Mouse (Mus musculus) embryonic facial prominence, embryonic 10.5 days (tissue): ENCODE measurements around the gene Dnph1. TPM values are rescaled to one million over a fixed set of nuclear protein-coding genes. Genes with fewer than 3 reads are reported as not detected.

Experiments used
- DNase-seq: peaks from one replicate; pipeline ENCODE4 v3.0.0-alpha.2; 2017; ENCODE audit warnings: low spot score
- H3K27ac ChIP-seq: fragments of 300-500 bp; sonication (generic); replicated peaks from 2 replicates; pipeline ENCODE4 v1.5.1; 2016; ENCODE audit warnings: mild to moderate bottlenecking
- H3K27me3 ChIP-seq: fragments of 300-500 bp; sonication (generic); replicated peaks from 2 replicates; pipeline ENCODE4 v1.6.1; 2016; ENCODE audit warnings: low read depth, mild to moderate bottlenecking; ENCODE audit not compliant: poor library complexity, severe bottlenecking
- H3K36me3 ChIP-seq: fragments of 300-500 bp; sonication (generic); replicated peaks from 2 replicates; pipeline ENCODE4 v1.6.1; 2016; ENCODE audit warnings: mild to moderate bottlenecking, moderate library complexity
- H3K4me1 ChIP-seq: fragments of 300-500 bp; sonication (generic); 2 replicates; pipeline ENCODE4 v1.6.1; 2016
- H3K4me3 ChIP-seq: fragments of 300-500 bp; sonication (generic); 2 replicates; pipeline ENCODE4 v1.5.1; 2016; ENCODE audit warnings: mild to moderate bottlenecking, moderate library complexity
- H3K9me3 ChIP-seq: fragments of 300-500 bp; sonication (generic); 2 replicates; pipeline ENCODE4 v1.6.1; 2016; ENCODE audit warnings: mild to moderate bottlenecking
- WGBS: fragments of 180-500 bp; shearing (Covaris S2); methylation state at CpG from one replicate; pipeline ENCODE4 v1.1.7; 2016; 5-methylcytosine and 5-hydroxymethylcytosine counted together
- polyA plus RNA-seq: library from polyadenylated mRNA; unstranded; fragments of >200 nt; fragmentation: Nextera tagmentation; extraction: Ambion mirVana; gene quantifications from 2 replicates; pipeline ENCODE4 v1.2.1, GENCODE M21; 2016

Dnph1 gene
- polyA plus RNA-seq, result 79.9 and 81.6 TPM in 2 replicates

DNA sequence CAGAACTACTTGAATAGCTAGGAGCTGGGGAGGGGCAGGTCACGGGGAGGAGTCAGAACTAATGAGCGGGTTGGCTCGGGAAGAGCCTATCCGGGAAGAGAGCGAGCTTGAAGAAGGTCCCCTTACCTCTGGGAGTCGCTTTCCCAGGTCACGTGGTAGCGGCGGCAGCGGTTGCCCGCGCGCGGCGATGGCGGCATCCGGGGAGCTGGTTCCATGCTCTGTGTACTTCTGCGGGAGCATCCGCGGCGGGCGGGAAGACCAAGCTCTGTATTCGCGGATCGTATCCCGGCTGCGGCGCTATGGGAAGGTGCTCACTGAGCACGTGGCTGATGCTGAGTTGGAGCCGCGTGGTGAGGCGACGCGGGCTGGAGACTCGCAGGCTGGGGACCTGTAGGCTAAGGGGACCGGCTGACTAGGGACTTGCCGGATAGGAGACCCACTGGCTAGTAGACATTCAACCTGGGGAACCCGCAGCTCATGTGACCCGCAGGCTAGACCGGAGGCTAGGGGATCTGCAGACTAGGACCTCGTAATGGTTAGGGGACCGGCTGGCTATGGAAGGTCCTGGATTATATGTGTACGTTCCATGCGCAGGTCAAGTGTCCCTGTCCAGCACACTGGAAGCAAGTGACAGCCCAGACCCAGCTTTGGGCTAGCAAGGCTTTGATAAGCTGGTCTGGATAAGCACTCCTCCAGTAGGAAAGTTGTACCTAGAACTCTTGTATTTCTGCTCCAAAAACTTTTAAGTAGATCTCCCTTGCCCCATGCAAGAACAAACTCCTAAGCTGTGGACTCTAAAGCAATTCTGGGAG is at the start of gene Dnph1:
TSS of gene Dnph1 (plus strand) at position 89 of the 812 bp plus-strand sequence.
- peaks cover 19% of the 10 kb centered on the region for H3K4me1 ChIP-seq
- peaks cover 32% of the 10 kb centered on the region for H3K27me3 ChIP-seq
- peak; percentile 92 for DNase-seq
- peak within 1 kb of the TSS; percentile 76 for H3K4me3 ChIP-seq
- H3K36me3 ChIP-seq, result peaks cover 38% of the 10 kb centered on the region
- under 1% methylated on average over 44 of the region's 44 CpGs for WGBS
- H3K9me3 ChIP-seq, result no peaks in the 10 kb centered on the region
- peak within 1 kb of the TSS; percentile 88 for H3K27ac ChIP-seq

DNA sequence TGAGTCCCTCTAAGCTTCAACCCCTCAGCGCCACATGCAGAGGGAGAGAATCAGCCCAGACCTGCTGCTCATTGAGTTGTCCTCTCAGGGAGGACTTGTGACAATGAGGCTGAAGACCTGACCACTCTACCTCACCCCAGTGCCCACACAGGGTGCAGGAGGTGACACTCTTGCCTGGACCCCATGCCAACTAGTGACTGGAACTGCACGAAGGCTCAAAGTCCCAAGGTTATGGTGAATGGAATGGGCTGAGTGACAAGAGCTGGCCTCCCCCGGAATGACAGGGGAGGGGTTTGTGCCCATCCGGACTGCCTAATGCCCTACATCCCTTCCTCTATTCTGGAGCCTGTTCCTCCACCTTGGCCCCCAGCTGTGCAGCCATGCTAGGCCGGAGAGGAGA is 43.8 kb upstream of the Dnph1 start:
- no peak overlapping the region for H3K27ac ChIP-seq
- H3K4me3 ChIP-seq, result no peak overlapping the region
- no peaks in the 10 kb centered on the region for H3K36me3 ChIP-seq
- no peak for DNase-seq
- H3K4me1 ChIP-seq, result peaks cover 45% of the 10 kb centered on the region
- 26% methylated on average over 5 of the region's 5 CpGs for WGBS
- H3K9me3 ChIP-seq, result no peaks in the 10 kb centered on the region
- H3K27me3 ChIP-seq, result peaks cover 76% of the 10 kb centered on the region

DNA sequence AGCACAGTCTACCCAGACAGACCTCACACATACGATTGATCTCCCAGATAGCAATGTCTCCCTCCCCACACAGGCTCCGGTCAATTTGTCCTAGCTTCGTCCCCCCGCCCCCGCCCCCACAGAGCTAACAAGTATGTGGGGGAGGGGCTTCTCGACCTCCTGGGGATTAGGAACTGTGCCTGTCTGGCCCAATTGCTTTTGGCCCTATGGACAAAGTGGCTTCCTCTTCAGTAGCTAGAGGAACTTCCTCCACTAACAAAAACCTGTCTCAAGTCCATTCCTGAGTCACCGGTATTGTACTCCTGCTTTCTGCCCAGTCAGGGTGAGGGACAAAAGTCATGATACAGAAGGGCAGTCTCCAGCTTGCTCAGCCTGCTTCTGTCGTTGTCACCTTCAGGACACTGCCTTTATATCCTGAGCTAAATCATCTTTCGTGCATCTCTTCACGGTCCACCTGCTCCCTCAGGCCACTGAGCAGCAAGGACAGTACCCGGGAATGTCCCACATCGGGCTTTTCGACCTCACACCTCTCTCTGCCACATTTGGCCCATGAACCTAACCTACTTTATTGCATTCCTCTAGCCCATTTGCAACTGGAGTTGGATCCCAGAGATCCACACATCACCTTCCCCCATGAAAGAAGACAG is 43.1 kb upstream of the Dnph1 start:
- 5% methylated on average over 13 of the region's 13 CpGs for WGBS
- 0 out of 2 replicates have a peak overlapping the region, but pooled peaks have one; percentile 35 for H3K27ac ChIP-seq
- no peak for DNase-seq
- peak overlapping the region; percentile 61 for H3K4me3 ChIP-seq
- no peaks in the 10 kb centered on the region for H3K9me3 ChIP-seq
- peaks cover 47% of the 10 kb centered on the region for H3K4me1 ChIP-seq
- peaks cover 76% of the 10 kb centered on the region for H3K27me3 ChIP-seq
- H3K36me3 ChIP-seq, result no peaks in the 10 kb centered on the region

DNA sequence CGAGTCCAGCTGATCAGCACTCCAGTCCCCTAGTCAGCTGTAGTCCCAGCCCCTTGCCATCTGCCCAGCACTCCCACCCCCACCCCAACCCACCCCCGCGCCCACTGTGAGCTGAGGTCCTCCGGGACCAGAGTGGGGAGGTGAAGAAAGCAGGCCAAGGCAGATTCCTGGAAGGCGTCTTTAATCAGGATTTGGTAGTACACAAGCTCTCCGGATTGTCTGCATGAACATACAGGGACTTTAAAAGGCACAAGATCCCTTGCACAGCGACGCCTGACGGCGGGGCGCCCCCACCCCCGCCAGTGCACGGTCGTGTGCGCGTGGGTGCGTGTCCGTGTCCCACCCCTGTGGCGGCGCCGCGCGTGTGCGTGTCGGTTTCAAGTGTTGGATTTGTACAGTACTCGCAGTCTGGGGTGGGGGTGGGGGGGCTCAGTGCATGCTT is 42.5 kb upstream of the Dnph1 start:
- 2% methylated on average over 26 of the region's 26 CpGs for WGBS
- Histone ChIP-seq H3K27me3 (peaks cover 82% of the 10 kb centered on the region), H3K4me3 (peak overlapping the region; percentile 61), H3K9me3 (no peaks in the 10 kb centered on the region), H3K36me3 (no peaks in the 10 kb centered on the region), H3K4me1 (peaks cover 52% of the 10 kb centered on the region), H3K27ac (peak overlapping the region; percentile 35; the same call in 1 of the 2 replicates)
- DNase-seq, result peak; percentile 37

DNA sequence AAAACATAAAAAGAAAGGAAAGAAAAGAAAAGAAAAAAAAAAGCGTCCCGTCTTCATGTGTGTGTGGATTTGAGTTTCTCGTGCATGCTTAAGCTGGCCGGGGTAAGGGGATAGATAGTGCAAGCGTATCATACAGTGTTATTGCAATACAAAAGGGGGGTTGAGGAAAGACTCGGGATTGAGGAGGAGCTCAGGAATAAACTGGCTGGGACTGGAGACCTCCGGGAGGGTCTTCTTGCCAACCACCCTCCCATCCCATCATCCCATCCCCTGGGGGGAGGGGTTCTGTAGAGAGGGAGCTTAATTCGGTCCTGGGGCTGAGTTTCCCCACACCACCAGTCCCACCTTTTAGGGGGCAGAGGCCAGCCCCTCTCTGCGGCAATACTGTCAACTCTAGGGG is 42.0 kb upstream of the Dnph1 start:
- Histone ChIP-seq H3K4me1 (peaks cover 52% of the 10 kb centered on the region), H3K36me3 (no peaks in the 10 kb centered on the region), H3K27me3 (peaks cover 87% of the 10 kb centered on the region), H3K9me3 (no peaks in the 10 kb centered on the region), H3K27ac (peak overlapping the region; percentile 62; the same call in 1 of the 2 replicates), H3K4me3 (peak overlapping the region; percentile 61)
- 3% methylated on average over 9 of the region's 9 CpGs for WGBS
- peak; percentile 37 for DNase-seq

DNA sequence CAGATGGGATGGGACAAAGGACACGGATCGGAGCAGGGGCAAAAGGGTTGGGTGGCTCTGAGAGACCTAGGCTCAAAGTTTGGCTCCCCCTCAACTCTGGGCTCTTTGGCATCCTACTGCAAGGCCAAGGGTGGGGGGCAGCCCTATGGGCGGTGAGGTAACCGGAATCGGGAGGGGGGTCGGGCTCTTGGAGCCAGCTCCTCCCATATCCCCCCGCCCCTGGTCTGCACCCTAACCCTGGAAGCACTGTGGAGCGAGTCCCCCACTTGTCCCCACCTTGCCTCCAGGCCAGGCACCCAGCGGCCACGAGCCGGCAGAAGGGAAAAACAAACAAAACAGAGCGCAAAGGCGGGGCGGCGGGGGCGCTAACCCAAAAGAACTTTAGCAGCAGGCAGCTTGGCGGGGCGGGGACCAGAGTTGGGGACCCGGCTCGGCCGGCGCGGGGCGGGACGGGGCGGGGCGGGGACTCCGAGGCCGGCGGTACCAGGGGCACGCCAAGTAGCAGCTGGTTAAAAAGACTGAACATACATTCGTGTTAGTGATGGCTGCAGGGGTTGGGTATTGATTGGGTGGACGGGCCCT is 41.3 kb upstream of the Dnph1 start:
- 1% methylated on average over 33 of the region's 33 CpGs for WGBS
- Histone ChIP-seq H3K36me3 (no peaks in the 10 kb centered on the region), H3K27ac (peak overlapping the region; percentile 62; the same call in 1 of the 2 replicates), H3K4me1 (peaks cover 54% of the 10 kb centered on the region), H3K27me3 (peaks cover 94% of the 10 kb centered on the region), H3K4me3 (peak overlapping the region; percentile 61), H3K9me3 (no peaks in the 10 kb centered on the region)
- peak; percentile 66 for DNase-seq

DNA sequence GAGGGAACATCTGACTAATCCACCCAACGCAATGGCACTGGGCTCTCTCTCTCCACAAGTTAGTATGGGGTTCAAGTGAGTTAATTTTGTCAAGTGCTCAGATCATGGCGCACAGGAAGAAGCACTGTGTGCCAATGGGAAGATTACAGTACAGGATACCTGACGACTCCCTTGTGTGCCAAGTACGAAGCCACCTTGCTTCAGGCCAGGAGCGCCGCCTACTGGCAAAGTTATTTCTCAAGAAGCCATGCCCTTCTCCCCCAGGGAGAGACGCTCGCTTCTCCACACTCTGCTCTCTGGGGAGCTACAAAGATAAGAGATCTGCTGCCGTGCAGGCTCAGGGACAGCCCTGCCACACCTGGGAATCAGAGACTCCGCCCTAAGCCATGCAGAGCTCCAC is 38.7 kb upstream of the Dnph1 start:
- Histone ChIP-seq H3K27me3 (peaks cover 98% of the 10 kb centered on the region), H3K9me3 (no peaks in the 10 kb centered on the region), H3K36me3 (no peaks in the 10 kb centered on the region), H3K4me1 (peaks cover 63% of the 10 kb centered on the region), H3K4me3 (no peak overlapping the region), H3K27ac (no peak overlapping the region)
- WGBS, result 17% methylated on average over 10 of the region's 10 CpGs
- peak; percentile 48 for DNase-seq

DNA sequence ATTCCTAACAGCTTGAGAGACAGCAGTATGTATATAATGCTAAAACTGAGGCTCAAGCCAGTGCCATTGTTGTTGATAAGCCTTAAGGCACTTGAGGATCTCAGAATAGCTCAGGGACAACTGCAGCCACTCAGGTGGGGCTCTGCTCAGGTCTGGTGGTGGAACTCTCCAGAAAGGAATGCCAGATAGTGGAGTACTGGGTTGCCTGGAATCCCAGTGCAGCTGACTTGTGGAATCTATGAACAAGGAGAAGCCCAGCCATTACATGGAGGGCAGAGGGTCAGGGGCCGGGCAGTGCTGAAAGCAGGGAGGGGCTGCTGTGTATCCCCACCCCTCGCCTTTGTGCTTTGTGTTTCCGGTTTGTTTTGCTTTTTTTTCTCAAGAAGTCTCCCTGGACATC is 38.1 kb upstream of the Dnph1 start:
- H3K9me3 ChIP-seq, result no peaks in the 10 kb centered on the region
- no peaks in the 10 kb centered on the region for H3K36me3 ChIP-seq
- H3K4me1 ChIP-seq, result peaks cover 57% of the 10 kb centered on the region
- H3K27me3 ChIP-seq, result peaks cover 98% of the 10 kb centered on the region
- H3K4me3 ChIP-seq, result no peak overlapping the region
- H3K27ac ChIP-seq, result no peak overlapping the region
- WGBS, result 25% methylated on average over 3 of the region's 3 CpGs
- no peak for DNase-seq

DNA sequence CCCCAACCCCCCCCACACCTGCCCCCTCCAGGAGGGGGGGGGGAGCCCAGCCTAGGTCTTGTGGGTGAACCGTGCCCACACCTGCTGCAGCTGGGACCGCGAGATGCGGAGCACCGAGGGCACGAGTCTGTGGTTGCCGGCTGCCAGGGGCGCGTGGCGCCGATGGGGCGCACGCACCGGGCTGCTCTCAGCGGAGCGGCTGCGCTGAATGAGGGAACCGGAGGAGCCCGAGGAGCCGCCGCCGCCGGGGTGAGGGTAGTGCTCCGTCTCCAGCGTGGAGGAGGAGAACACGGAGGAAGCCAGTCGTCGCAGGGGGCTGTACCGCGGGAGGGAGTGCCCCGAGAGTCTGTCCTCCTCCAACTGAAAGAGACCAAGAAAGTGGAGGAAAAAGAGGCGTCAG is 35.8 kb upstream of the Dnph1 start:
- peaks cover 34% of the 10 kb centered on the region for H3K4me1 ChIP-seq
- H3K27me3 ChIP-seq, result peaks cover 80% of the 10 kb centered on the region
- no peaks in the 10 kb centered on the region for H3K36me3 ChIP-seq
- under 1% methylated on average over 32 of the region's 32 CpGs for WGBS
- DNase-seq, result peak; percentile 45
- H3K4me3 ChIP-seq, result peak overlapping the region; percentile 53
- H3K9me3 ChIP-seq, result no peaks in the 10 kb centered on the region
- no peak overlapping the region for H3K27ac ChIP-seq

DNA sequence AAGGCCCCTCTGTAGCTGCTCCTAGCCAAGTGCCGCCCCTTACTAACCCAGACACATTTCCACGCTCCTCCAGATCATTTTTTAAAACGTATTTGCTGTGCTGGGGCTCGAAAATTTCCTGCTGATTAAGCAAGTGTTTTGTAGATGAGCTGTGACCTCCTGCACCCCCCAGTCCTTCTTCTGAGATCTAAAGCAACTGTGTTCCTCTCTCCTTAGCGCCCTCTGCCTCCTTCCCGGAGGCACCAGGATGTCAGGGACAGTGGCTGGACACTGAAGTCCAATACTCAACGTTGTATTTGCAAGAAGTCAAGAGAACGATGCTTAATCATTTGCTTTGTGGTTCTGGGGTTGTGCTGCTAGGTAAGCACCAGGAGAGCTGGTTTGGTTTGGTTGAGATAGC is 35.2 kb upstream of the Dnph1 start:
- H3K4me1 ChIP-seq, result peaks cover 28% of the 10 kb centered on the region
- peak overlapping the region; percentile 53 for H3K4me3 ChIP-seq
- no peaks in the 10 kb centered on the region for H3K36me3 ChIP-seq
- H3K27ac ChIP-seq, result no peak overlapping the region
- peaks cover 77% of the 10 kb centered on the region for H3K27me3 ChIP-seq
- 12% methylated on average over 8 of the region's 8 CpGs for WGBS
- H3K9me3 ChIP-seq, result no peaks in the 10 kb centered on the region
- DNase-seq, result no peak

DNA sequence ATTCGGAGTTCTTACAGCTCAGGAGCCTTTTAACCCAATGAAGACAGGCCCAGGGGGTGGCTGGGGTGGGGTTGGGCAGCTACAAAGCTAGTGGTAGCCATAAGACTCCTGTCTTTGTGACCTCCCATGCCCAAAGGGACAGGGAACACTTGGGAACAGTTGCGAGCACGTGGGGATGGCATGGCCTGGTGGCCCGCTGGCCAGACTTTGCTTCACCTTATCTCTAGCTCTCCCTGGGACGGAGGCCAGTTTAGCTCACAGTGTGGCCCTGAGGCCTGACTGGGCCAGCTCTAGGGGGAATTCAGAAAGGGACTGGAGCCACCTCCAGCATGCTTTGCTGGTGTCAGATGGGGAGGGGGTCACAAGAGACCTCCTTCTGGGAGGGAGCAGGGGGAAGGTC is 34.3 kb upstream of the Dnph1 start:
- DNase-seq, result no peak
- peaks cover 71% of the 10 kb centered on the region for H3K27me3 ChIP-seq
- peaks cover 30% of the 10 kb centered on the region for H3K4me1 ChIP-seq
- peaks cover 2% of the 10 kb centered on the region; the same call in 1 of the 2 replicates for H3K36me3 ChIP-seq
- H3K27ac ChIP-seq, result no peak overlapping the region
- no peak overlapping the region for H3K4me3 ChIP-seq
- no peaks in the 10 kb centered on the region for H3K9me3 ChIP-seq
- 83% methylated on average over 5 of the region's 5 CpGs for WGBS

DNA sequence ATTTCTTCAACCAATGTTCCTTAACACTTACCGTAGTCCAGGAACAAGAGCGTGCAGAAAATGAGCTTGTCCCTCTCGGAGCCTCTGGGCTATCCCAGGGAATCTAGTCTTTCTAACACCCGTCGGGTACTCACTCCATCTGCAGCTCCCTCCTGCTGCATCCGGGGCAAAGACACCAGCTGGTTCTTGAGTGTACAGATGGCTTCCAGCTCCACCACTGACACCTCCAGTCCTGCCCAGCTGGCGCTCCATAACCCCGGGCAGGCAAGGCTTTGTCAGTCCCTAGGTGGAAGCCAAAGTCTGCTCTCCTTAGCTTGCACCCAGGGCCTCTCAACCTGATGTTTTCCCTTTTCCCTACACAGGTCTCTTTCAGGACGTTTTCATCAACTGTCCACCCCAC is 28.7 kb upstream of the Dnph1 start:
- no peak overlapping the region for H3K27ac ChIP-seq
- peaks cover 12% of the 10 kb centered on the region; the same call in 1 of the 2 replicates for H3K36me3 ChIP-seq
- H3K4me3 ChIP-seq, result no peak overlapping the region
- peaks cover 23% of the 10 kb centered on the region for H3K4me1 ChIP-seq
- 72% methylated on average over 9 of the region's 9 CpGs for WGBS
- no peaks in the 10 kb centered on the region for H3K9me3 ChIP-seq
- no peak for DNase-seq
- H3K27me3 ChIP-seq, result peaks cover 17% of the 10 kb centered on the region
